Mouse (Mus musculus) mature B cell (primary cell): ENCODE measurements at regions not wholly inside any gene's neighbourhood (a gene's known extent, or its start where the extent isn't known, plus 50 kb on each side); places are given as distances from the start of the nearest gene placed in this dataset.

Experiments used
- in situ Hi-C: fragments of 300-500 bp; cut with MboI; formaldehyde crosslinking; loops from 2 replicates; pipeline ENCODE4 v1.14.3; 2019

- in situ Hi-C loops, result no loop called here
Measured at GRCm38 (mm10) chr16:25042669-25043440, 243.8 kb upstream of the Tprg start.

GRCm38 (mm10) chr16:25044637-25045036 lies 242.0 kb upstream of the Tprg start:
- in situ Hi-C loops, result no loop called here

GRCm38 (mm10) chr16:25047726-25048125 lies 238.9 kb upstream of the Tprg start:
- in situ Hi-C loops, result no loop called here

DNA sequence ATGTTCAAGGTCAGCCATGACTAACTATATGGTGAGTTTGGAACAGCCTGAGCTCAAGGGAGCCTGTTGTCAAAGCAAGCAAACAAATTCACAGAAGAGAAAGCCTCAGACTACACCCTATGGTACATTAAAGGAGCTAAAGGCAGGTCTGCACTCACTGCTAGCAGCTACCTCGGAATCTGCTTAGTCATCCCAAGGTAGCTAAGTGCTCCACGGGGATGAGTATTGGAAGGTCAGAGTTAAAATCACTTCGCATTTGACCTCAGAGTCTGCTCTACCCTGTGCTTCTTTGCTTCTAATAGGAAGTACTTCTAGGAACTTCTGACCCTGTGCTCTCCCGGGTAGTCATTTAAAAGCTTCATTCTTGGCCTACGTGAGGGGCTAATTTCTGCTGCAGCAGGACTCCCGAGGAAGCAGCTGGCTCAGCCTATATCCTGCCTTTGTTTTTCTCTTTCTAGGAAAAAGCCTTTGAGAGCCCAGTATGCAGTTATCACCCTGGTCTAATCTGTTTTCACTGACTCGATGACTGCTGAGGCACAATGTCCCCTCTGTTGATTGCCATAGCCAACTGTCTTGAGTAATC lies 236.6 kb upstream of the Tprg start:
- in situ Hi-C loops, result no loop called here

DNA sequence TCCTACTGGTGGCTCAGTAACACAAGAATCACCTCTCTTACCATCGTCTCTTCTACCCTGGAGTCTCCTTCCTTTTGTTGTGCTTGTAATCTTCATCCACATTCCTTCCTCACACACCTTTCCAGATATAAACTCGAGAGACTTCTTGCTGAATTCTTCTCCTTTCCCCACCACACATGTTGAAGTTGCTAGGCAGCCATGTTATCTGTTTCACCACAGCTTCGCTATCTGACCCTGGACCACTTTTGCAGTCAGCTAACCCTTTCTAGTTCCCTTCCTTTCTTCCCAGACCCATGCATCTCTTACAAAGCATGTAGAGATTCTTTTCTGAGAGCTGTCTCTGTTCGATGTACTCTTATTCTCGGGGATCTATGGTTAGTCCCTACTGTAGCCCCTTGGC lies 235.6 kb upstream of the Tprg start:
- in situ Hi-C loops, result no loop called here

DNA sequence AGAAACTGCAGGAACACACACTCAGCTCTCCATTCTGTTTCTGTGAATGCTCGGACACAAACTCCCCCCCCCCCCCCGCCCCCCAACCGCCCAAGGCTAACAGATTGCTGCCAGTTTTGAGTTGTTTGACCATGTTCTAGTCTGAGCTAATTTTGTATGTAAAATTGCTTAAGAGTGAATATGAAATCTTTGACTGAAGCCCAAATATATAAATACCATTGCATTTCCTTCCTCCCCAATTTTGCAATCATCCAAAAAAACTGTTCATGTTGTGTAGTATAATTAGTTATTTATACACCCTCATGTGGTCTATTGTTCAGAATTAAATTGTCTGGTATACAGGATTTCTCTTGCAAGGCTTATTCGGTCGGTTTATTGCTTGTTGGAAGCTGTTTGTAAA lies 234.2 kb upstream of the Tprg start:
- in situ Hi-C loops, result no loop called here

DNA sequence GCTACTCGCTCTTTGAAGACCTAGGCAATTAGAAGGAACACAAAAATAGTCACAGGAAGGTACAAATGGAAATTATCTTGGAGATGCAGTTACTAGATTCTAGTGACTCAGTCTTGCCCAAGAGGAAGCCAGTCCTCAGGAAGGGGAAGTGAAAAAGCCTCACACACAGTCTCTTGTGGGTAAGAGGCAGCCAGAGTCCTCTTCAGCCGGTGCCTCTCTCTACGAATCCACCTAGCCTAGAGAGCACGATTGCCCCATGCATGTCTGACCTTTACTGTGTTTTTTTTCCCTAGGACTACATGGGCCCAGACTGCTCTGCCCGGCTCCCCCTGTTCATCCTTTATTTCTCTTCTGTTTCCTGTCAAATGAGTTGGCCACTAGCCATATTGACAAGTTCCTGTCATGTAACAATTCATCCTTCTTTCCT lies 233.7 kb upstream of the Tprg start:
- in situ Hi-C loops, result no loop called here

DNA sequence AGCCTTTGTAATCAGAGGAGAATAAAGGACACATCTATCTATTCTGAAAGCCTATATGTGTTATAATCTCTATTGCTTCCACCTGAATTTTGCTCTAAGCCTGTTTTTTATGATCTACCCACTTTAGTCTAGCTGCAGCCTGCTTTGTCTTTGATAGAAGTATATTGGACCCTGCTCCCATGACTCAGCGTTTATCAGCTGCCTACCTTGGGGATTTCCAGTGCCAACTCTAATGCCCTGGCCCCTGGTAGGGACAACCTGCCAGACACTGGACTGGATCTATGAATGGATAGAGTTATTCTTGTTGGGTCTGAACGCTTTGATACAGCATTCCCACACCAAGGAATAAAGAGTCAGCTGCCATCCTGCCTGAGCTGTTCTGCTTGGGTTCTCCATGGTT lies 232.3 kb upstream of the Tprg start:
- in situ Hi-C loops, result no loop called here

GRCm38 (mm10) chr16:25055376-25055775 lies 231.2 kb upstream of the Tprg start:
- in situ Hi-C loops, result no loop called here

DNA sequence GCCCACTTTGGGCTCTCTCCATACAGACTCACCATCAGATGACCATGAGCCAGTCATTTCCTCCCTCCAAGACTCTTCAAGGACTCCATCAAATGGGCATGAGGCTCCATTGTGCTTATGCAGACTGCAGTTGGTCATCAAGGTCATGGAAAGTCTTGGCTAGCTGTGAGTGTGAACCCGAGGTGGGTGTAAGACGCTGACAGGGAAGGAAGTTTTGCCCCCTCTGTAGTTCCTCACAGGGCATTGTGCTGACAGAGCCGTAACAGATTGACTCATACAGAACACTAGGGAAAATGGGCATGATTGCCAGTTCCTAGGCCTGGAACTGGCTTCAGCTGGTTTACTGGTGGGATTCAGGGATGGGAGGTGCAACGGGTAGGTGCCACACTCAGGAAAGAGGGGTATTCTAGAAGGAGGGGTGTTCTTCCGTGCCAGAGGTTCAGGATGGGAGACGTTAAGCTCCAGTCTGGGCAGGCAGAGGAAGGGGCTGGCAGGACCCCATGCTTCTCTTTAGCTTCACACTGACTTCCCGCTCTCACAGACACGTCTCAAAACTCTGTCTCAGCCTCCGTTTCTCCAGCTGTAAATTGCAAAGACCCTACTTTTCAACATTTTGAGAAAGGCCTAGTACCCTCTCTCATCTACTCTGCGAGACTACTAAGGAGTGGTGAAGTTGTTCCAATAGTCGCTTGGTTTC lies 228.4 kb upstream of the Tprg start:
- in situ Hi-C loops, result no loop called here

- in situ Hi-C loops, result no loop called here
Measured at GRCm38 (mm10) chr16:25058812-25059501, 227.7 kb upstream of the Tprg start.

- in situ Hi-C loops, result no loop called here
Measured at GRCm38 (mm10) chr16:25059504-25059992, 227.1 kb upstream of the Tprg start.

GRCm38 (mm10) chr16:25060266-25060665 lies 226.4 kb upstream of the Tprg start:
- in situ Hi-C loops, result loop anchor here (5.0 to 10.0 kb wide), 2 partner anchors 205 to 1078 kb away; no protein-coding TSS in a partner anchor

- in situ Hi-C loops, result loop anchor here (5.0 to 10.0 kb wide), 2 partner anchors 203 to 1079 kb away; no protein-coding TSS in a partner anchor
Measured at GRCm38 (mm10) chr16:25061631-25062030, 225.0 kb upstream of the Tprg start.

GRCm38 (mm10) chr16:25063981-25064380 lies 222.6 kb upstream of the Tprg start:
- in situ Hi-C loops, result loop anchor here (5.0 to 10.0 kb wide), 2 partner anchors 201 to 1082 kb away; no protein-coding TSS in a partner anchor

DNA sequence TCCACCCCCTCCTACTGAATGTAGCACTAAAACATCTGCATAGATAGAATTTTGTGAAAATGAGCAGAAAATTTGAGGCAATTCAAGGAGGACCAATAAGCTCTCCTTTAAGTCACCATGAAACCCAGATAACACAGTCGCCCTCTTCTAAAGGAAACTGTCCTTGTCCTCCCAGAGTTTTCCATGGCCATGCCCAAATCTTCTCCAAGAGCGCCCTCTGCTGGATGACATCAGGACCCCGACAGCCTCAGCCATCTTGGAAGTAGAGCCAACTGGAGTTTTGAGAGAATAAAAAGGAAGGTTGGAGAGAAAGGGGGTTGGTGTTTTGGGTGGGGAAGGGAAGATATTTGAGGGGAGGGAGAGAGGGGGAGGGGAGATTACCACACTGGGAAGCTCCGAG lies 222.1 kb upstream of the Tprg start:
- in situ Hi-C loops, result loop anchor here (5.0 to 10.0 kb wide), 2 partner anchors 200 to 1082 kb away; no protein-coding TSS in a partner anchor

DNA sequence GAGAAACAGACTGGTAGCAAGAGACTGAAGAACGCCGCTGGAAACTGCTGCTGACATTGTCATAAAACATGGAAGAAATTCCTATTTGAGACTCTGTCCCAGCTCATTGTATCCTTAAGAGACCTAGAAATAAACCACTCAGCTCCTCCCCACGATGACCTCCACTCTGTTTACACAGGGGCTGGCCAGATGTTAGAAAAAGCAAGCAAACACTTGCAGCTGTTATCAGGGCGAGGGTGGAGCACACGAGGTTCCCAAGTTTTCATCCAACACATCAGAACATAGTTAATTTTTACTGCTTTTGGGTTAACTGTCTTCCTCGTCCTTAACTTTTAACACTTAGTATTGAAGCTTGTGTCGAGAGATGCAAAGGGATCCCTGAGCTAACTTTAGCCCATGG lies 219.8 kb upstream of the Tprg start:
- in situ Hi-C loops, result loop anchor here (10.0 kb wide), 1 partner anchor 198 kb away; no protein-coding TSS in a partner anchor

GRCm38 (mm10) chr16:25067276-25068249 lies 219.1 kb upstream of the Tprg start:
- in situ Hi-C loops, result loop anchor here (10.0 kb wide), 1 partner anchor 197 kb away; no protein-coding TSS in a partner anchor

- in situ Hi-C loops, result loop anchor here (25.0 kb wide), 1 partner anchor 1544 kb away; no protein-coding TSS in a partner anchor
Measured at GRCm38 (mm10) chr16:25080811-25081210, 205.8 kb upstream of the Tprg start.

GRCm38 (mm10) chr16:25083729-25084128 lies 202.9 kb upstream of the Tprg start:
- in situ Hi-C loops, result loop anchor here (25.0 kb wide), 1 partner anchor 1546 kb away; no protein-coding TSS in a partner anchor
